7 mouse cellular contexts compared by ENCODE assay signal in the genomic region with DNA sequence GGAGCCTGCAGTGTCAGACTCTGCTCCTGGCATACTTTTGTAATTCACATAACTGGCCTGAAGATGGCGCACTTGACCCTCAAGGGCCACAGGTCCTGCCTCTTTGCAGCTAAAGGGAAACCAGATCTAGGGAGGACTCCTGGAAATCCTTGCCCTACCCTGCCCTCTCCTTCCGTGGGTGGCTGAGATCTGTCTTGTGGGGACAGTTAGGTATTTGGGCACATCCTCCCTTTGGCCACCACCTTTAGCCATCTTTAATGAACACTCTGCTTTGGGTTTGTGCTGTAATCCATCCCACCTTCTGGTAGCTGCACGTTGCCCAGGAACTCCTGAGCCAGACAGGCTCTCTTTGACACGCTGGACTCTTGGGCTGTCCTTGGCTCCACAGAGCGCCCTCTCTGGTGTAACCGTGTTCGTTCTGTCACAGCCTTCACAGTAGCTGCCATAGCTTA. TPM values are rescaled to one million over a fixed set of nuclear protein-coding genes. Genes with fewer than 3 reads are reported as not detected.
DNase-seq lines count a peak whose midpoint lies in the region; ATAC-seq and TF ChIP-seq lines count a peak whose summit lies in the region.

No protein-coding gene starts in this region.

- H3K27ac ChIP-seq in kidney, adult 2 months (ENCODE audit: insufficient read depth, low read depth, low read length), result no peak overlapping the region
- no peak overlapping the region for H3K27ac ChIP-seq in liver, embryonic 13.5 days

- peak; percentile 55 for TF ChIP-seq CTCF in E14TG2a.4 (conservative IDR thresholded peaks at IDR 0.05; ENCODE audit: low read length)
- TF ChIP-seq CTCF in kidney, adult 2 months (conservative IDR thresholded peaks at IDR 0.05; ENCODE audit: insufficient read depth, insufficient read length, low read depth, low read length), result peak; percentile 85

- H3K9me3 ChIP-seq in E14TG2a.4 (ENCODE audit: low read length), result no peaks in the 10 kb centered on the region
- no peaks in the 10 kb centered on the region for H3K9me3 ChIP-seq in liver, embryonic 13.5 days (replicated peaks)

- no peaks in the 10 kb centered on the region for H3K36me3 ChIP-seq in E14TG2a.4 (ENCODE audit: insufficient read depth, low read length)
- no peaks in the 10 kb centered on the region for H3K36me3 ChIP-seq in kidney, adult 2 months (ENCODE audit: control insufficient read depth, insufficient read depth, low read length)
- no peaks in the 10 kb centered on the region for H3K36me3 ChIP-seq in liver, embryonic 13.5 days

- H3K4me3 ChIP-seq in E14TG2a.4 (replicated peaks; ENCODE audit: low read length), result no peak overlapping the region; the same call in 1 of the 2 replicates
- H3K4me3 ChIP-seq in kidney, adult 2 months (ENCODE audit: insufficient read depth, low read depth, low read length), result no peak overlapping the region
- H3K4me3 ChIP-seq in liver, embryonic 13.5 days (replicated peaks), result no peak overlapping the region

- intact Hi-C loops in gastrocnemius, postnatal 14 days (cut with DNase I; ENCODE audit: low total_unique reads), result no loop called here

- WGBS in kidney, adult 2 months, result 2% methylated on average over 7 of the region's 7 CpGs
- 3% methylated on average over 7 of the region's 7 CpGs for WGBS in liver, embryonic 13.5 days (ENCODE audit: insufficient replicate concordance)

- DNase-seq in A20 (ENCODE audit: low read depth, low spot score), result peak; percentile 86
- peak; percentile 65 for DNase-seq in cerebellum, adult 11-12 months
- peak; percentile 41 for DNase-seq in gastrocnemius, postnatal 14 days
- DNase-seq in kidney, adult 2 months, result peak; percentile 78
- peak; percentile 56 for DNase-seq in liver, embryonic 13.5 days
- peak; percentile 91 for DNase-seq in retina, embryonic 14.5 days (ENCODE audit: low spot score)

- no peak overlapping the region for H3K9ac ChIP-seq in liver, embryonic 13.5 days

- no peak for TF ChIP-seq POLR2A in kidney, adult 2 months (IDR thresholded peaks at IDR 0.05; ENCODE audit: low read depth, low read length)

- ATAC-seq in liver, embryonic 13.5 days (ENCODE audit: low read depth), result no peak

- peaks cover 63% of the 10 kb centered on the region for H3K4me1 ChIP-seq in E14TG2a.4 (replicated peaks; ENCODE audit: low read depth, low read length)
- peaks cover 2% of the 10 kb centered on the region; the same call in 1 of the 2 replicates for H3K4me1 ChIP-seq in kidney, adult 2 months (ENCODE audit: control insufficient read depth, insufficient read depth, low read length)
- peaks cover 34% of the 10 kb centered on the region for H3K4me1 ChIP-seq in liver, embryonic 13.5 days (replicated peaks)

- peaks cover 8% of the 10 kb centered on the region for H3K27me3 ChIP-seq in E14TG2a.4 (ENCODE audit: insufficient read depth, low read length)
- no peaks in the 10 kb centered on the region for H3K27me3 ChIP-seq in kidney, adult 2 months (replicated peaks; ENCODE audit: control insufficient read depth, insufficient read depth, low read length)
- H3K27me3 ChIP-seq in liver, embryonic 13.5 days, result peaks cover 62% of the 10 kb centered on the region

- H3K4me2 ChIP-seq in liver, embryonic 13.5 days, result 0 out of 2 replicates have a peak overlapping the region, but pooled peaks have one; percentile 16

RNA-seq across cellular contexts. Expression of a gene that starts 4.0 kb away (rescaled TPM):
- total RNA-seq in gastrocnemius, postnatal 14 days (2021), result 1 to 10 TPM; 2.0 to 6.0 TPM
- polyA plus RNA-seq in kidney, adult 2 months (2012; rRNA removed), result 5.9 TPM in 2 replicates
- 0.34 and 0.51 TPM in 2 replicates for polyA plus RNA-seq in liver, embryonic 13.5 days (2015; fragmentation: Nextera tagmentation; extraction: Ambion mirVana)

RNA-seq across cellular contexts. Expression of a gene that starts 28.4 kb away (rescaled TPM):
- under 1 TPM; 0.18 to 0.33 TPM for total RNA-seq in gastrocnemius, postnatal 14 days (2021)
- 0.24 and 1.2 TPM in 2 replicates for polyA plus RNA-seq in kidney, adult 2 months (2012; rRNA removed)
- polyA plus RNA-seq in liver, embryonic 13.5 days (2015; fragmentation: Nextera tagmentation; extraction: Ambion mirVana), result 1.1 and 1.3 TPM in 2 replicates

Comparison
In these comparisons a context has a peak if more than half of its experiments do, and no peak if none do; other contexts are left out.
1. DNase-seq: peak in every context shown above with its lines; median percentile 91 in retina, embryonic 14.5 days; 86 in A20; 78 in kidney, adult 2 months; 65 in cerebellum, adult 11-12 months; 56 in liver, embryonic 13.5 days; 41 in gastrocnemius, postnatal 14 days.